Mouse (Mus musculus) liver, adult 2 months (tissue): ENCODE measurements around the gene Dtx1.

Source experiments
- CTCF ChIP-seq: fragments of 200-500 bp; IDR thresholded peaks from 2 replicates; pipeline ENCODE4 v1.5.1; 2011; ENCODE audit warnings: low read depth, low read length, control low read depth
- POLR2A ChIP-seq: fragments of 200-500 bp; IDR thresholded peaks from 2 replicates; pipeline ENCODE4 v1.6.1; 2011; ENCODE audit warnings: low read length, control low read depth; ENCODE audit not compliant: insufficient read depth; ENCODE audit errors: extremely low read depth

- TF ChIP-seq POLR2A = no peak
- TF ChIP-seq CTCF = no peak
These were observed 22.8 kb upstream of the Dtx1 start for GRCm38 (mm10) chr5:120734380-120734990.
